Mouse (Mus musculus) testis, adult 2 months (tissue): ENCODE measurements around the gene Irx5. TPM values are rescaled to one million over a fixed set of nuclear protein-coding genes. Genes with fewer than 3 reads are reported as not detected.
A peak's percentile ranks its signal among the peaks of the same experiment; 100 is the strongest.

ENCODE experiments used
- H3K27ac ChIP-seq: fragments of 200-500 bp; 2 replicates; pipeline ENCODE4 v1.5.1; 2012; ENCODE audit warnings: low read depth, low read length; ENCODE audit not compliant: control insufficient read depth, insufficient read depth
- H3K27me3 ChIP-seq: fragments of 200-500 bp; 2 replicates; pipeline ENCODE4 v1.6.1; 2012; ENCODE audit warnings: mild to moderate bottlenecking, low read length, moderate library complexity; ENCODE audit not compliant: control insufficient read depth, insufficient read depth
- H3K36me3 ChIP-seq: fragments of 200-500 bp; 2 replicates; pipeline ENCODE4 v1.6.1; 2012; ENCODE audit warnings: mild to moderate bottlenecking, low read length; ENCODE audit not compliant: control insufficient read depth, insufficient read depth
- H3K4me1 ChIP-seq: fragments of 200-500 bp; 2 replicates; pipeline ENCODE4 v1.6.1; 2012; ENCODE audit warnings: low read length; ENCODE audit not compliant: control insufficient read depth, insufficient read depth
- H3K4me3 ChIP-seq: fragments of 200-500 bp; 2 replicates; pipeline ENCODE4 v1.5.1; 2012; ENCODE audit warnings: low read depth, mild to moderate bottlenecking, low read length, moderate library complexity, mixed read lengths; ENCODE audit not compliant: control insufficient read depth
- CTCF ChIP-seq: fragments of 200-500 bp; IDR thresholded peaks from 2 replicates; pipeline ENCODE4 v1.5.1; 2012; ENCODE audit warnings: low read depth, mild to moderate bottlenecking, inconsistent platforms, low read length, moderate library complexity; ENCODE audit not compliant: control insufficient read depth, insufficient read depth, insufficient replicate concordance
- POLR2A ChIP-seq: fragments of 200-500 bp; IDR thresholded peaks from 2 replicates; pipeline ENCODE4 v1.6.1; 2012; ENCODE audit warnings: low read depth, mild to moderate bottlenecking, inconsistent platforms, low read length, moderate library complexity; ENCODE audit not compliant: control insufficient read depth
- polyA plus RNA-seq: library from polyadenylated mRNA; depleted of rRNA; stranded (reverse); fragments of >200 nt; gene quantifications from 2 replicates; pipeline ENCODE4 v1.2.3, GENCODE M21; 2012

The Irx5 gene
- polyA plus RNA-seq, 1 experiment = 7.5 TPM

- Histone ChIP-seq H3K27ac (peak overlapping the region; percentile 92), H3K36me3 (no peaks in the 10 kb centered on the region), H3K4me1 (peaks cover 28% of the 10 kb centered on the region), H3K4me3 (peak overlapping the region; percentile 95), H3K27me3 (no peaks in the 10 kb centered on the region; the same call in none of the 2 replicates)
- TF ChIP-seq POLR2A = peak; percentile 77
- peak; percentile 17; the same call in 1 of the 2 replicates for TF ChIP-seq CTCF
Observed at GRCm38 (mm10) chr8:92355701-92356612, 1.5 kb upstream of the Irx5 start.

GRCm38 (mm10) chr8:92356613-92357375 lies 631 bp upstream of the Irx5 start:
- Histone ChIP-seq H3K4me1 (peaks cover 28% of the 10 kb centered on the region), H3K4me3 (peak overlapping the region; percentile 95), H3K27ac (peak overlapping the region; percentile 12; the same call in 1 of the 2 replicates), H3K27me3 (no peaks in the 10 kb centered on the region; the same call in none of the 2 replicates), H3K36me3 (no peaks in the 10 kb centered on the region)
- TF ChIP-seq CTCF (no peak), POLR2A (0 out of 2 replicates have a peak, but pooled peaks have one; percentile 20)

GRCm38 (mm10) chr8:92358141-92358999 lies 945 bp downstream of the Irx5 start:
- Histone ChIP-seq H3K4me1 (peaks cover 30% of the 10 kb centered on the region), H3K4me3 (peak overlapping the region; percentile 79)
- TF ChIP-seq POLR2A (no peak), CTCF (no peak)

GRCm38 (mm10) chr8:92359000-92359832 lies 1.8 kb downstream of the Irx5 start:
- H3K4me1 ChIP-seq = peaks cover 31% of the 10 kb centered on the region
- peaks cover 2% of the 10 kb centered on the region for H3K27me3 ChIP-seq
- H3K27ac ChIP-seq = no peak overlapping the region
- H3K36me3 ChIP-seq = no peaks in the 10 kb centered on the region
- H3K4me3 ChIP-seq = peak overlapping the region; percentile 58
- TF ChIP-seq POLR2A (no peak), CTCF (no peak)

More at GRCm38 (mm10) chr8:92358141-92358999, 945 bp downstream of the Irx5 start:
- Histone ChIP-seq H3K27ac (no peak overlapping the region), H3K27me3 (peaks cover 2% of the 10 kb centered on the region), H3K36me3 (no peaks in the 10 kb centered on the region)

- TF ChIP-seq POLR2A (no peak), CTCF (no peak)
- Histone ChIP-seq H3K4me1 (peaks cover 33% of the 10 kb centered on the region), H3K36me3 (no peaks in the 10 kb centered on the region), H3K27me3 (peaks cover 5% of the 10 kb centered on the region), H3K27ac (no peak overlapping the region), H3K4me3 (peak overlapping the region; percentile 58)
Observed at GRCm38 (mm10) chr8:92359833-92360082, 2.3 kb downstream of the Irx5 start.
